Mouse (Mus musculus): ENCODE results near the gene Apaf1. TPM values are rescaled to one million over a fixed set of nuclear protein-coding genes. Genes with fewer than 3 reads are reported as not detected.

Gene Apaf1
- total and polyA plus RNA-seq, 2 experiments from 2014 or later: 5.1 to 21.8 TPM

DNA sequence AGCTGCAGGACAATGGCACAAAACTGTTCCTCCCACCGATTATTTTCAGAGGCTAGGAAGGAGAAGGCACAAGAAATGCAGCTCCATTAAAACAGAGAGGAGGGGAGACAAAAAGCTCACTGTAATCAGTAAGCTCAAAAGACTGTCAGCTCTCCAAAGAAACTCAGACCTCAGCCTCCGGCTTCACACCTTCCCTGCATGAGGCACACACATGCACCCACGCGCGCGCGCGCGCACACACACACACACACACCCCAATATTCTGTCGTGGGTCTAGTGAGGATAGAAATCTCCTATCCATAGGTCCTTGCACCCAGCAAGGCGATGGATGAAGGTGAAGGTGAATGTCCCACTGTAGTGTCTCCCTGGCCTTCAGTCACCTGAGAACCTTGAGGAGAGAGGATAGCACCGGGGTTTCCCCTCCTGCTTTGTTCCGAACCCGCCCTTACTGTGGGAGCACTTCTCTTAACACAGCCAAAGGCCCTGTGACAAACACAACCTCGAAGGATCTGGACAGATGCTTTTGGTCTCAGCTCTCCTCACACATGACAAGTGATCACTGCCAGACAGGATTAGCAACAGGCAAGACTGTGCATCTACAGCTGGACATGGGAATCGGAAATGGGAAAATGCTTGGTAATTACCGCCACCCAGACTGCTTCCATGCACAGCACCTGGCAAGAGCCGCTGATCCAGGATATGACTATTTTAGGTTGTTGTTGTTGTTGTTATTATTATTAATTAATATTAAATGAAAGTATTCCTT lies 134.8 kb downstream of the Apaf1 start:
- Histone ChIP-seq H3K4me3 (ENCODE audit: low read depth, low read length) (no peak overlapping the region), H3K36me3 (replicated peaks; ENCODE audit: control insufficient read depth, insufficient read depth, low read length) (no peaks in the 10 kb centered on the region), H3K27me3 (ENCODE audit: control insufficient read depth, insufficient read depth, low read length) (no peaks in the 10 kb centered on the region), H3K4me2 (ENCODE audit: low read depth, low read length) (no peak overlapping the region), H3K4me1 (ENCODE audit: control insufficient read depth, insufficient read depth) (no peaks in the 10 kb centered on the region), H3K9me3 (replicated peaks; ENCODE audit: control insufficient read depth, low read length) (no peaks in the 10 kb centered on the region), H3K9ac (replicated peaks; ENCODE audit: low read depth, low read length) (no peak overlapping the region), H3K27ac (ENCODE audit: low read depth) (no peak overlapping the region)
- ATAC-seq (ENCODE audit: insufficient read depth, low read depth) (no peak), DNase-seq (ENCODE audit: low spot score) (no peak)
- WGBS: 85% methylated on average over 18 of the region's 18 CpGs
- no peak for TF ChIP-seq EP300 (IDR thresholded peaks at IDR 0.05; ENCODE audit: low read depth)
- no peak for TF ChIP-seq CTCF (IDR thresholded peaks at IDR 0.05; ENCODE audit: low read depth)

DNA sequence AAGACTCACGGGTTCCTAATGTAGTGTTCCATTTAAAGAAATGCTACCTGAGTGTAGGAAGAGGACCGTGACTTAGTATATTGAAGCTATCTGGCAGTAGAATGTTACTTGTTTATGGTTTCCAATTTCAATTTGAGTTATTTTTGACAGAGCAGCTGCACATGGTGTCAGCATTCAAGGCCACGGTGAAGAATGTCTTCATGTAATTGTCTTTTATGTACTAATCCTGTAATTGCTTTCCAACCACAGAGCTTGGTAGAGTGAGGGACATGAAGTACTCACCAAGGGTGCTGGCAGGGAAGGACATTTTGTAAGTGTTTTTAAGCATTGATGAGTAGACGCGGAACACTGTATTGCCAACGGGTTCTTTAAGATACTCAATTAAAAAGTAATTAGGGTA lies 135.5 kb downstream of the Apaf1 start:
- H3K27ac ChIP-seq (ENCODE audit: low read depth): no peak overlapping the region
- H3K36me3 ChIP-seq (replicated peaks; ENCODE audit: control insufficient read depth, insufficient read depth, low read length): no peaks in the 10 kb centered on the region
- no peak for ATAC-seq (ENCODE audit: insufficient read depth, low read depth)
- no peak for DNase-seq (ENCODE audit: low spot score)
- no peaks in the 10 kb centered on the region for H3K9me3 ChIP-seq (replicated peaks; ENCODE audit: control insufficient read depth, low read length)
- no peak overlapping the region for H3K9ac ChIP-seq (replicated peaks; ENCODE audit: low read depth, low read length)
- H3K4me1 ChIP-seq (ENCODE audit: control insufficient read depth, insufficient read depth): no peaks in the 10 kb centered on the region
- no peak overlapping the region for H3K4me2 ChIP-seq (ENCODE audit: low read depth, low read length)
- 84% methylated on average over 6 of the region's 6 CpGs for WGBS
- no peak overlapping the region for H3K4me3 ChIP-seq (ENCODE audit: low read depth, low read length)
- H3K27me3 ChIP-seq (ENCODE audit: control insufficient read depth, insufficient read depth, low read length): no peaks in the 10 kb centered on the region
- TF ChIP-seq CTCF (IDR thresholded peaks at IDR 0.05; ENCODE audit: low read depth) (no peak), EP300 (IDR thresholded peaks at IDR 0.05; ENCODE audit: low read depth) (no peak)

DNA sequence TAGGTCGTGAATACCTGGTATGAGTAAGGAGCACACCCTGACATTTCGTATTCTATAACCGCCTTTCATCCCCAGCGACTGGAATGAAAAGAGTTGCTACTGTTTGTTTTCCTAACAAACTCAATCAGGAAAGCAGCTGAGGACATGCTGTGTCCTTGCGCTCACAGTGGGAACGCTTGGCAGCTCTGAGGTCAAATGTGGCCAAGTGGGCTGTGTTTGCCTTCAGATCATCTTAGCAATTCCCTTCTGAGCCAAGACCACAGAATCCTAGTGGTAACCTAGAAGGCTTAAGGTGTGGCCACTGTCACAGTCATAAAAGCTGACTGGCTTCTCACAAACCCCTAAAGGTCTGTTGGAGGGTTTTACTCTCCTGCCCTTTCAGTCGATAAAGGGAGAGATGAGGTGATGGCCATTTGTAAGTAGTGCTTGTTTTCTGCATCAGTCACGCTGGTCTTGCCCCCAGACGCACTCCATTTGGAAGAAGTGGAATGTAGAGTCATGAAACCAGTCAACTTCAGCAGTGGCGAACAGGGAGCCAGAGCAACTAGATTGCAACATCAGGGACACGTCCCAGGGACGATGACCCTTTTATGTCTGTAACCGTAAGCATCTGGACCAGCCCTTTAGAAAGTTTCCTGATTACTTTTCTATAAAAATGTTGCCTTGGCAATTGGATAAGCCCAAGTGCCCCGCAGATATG lies 140.4 kb downstream of the Apaf1 start:
- no peaks in the 10 kb centered on the region for H3K36me3 ChIP-seq (replicated peaks; ENCODE audit: control insufficient read depth, insufficient read depth, low read length)
- H3K4me3 ChIP-seq (ENCODE audit: low read depth, low read length): no peak overlapping the region
- no peak for DNase-seq (ENCODE audit: low spot score)
- 77% methylated on average over 14 of the region's 14 CpGs for WGBS
- H3K9me3 ChIP-seq (replicated peaks; ENCODE audit: control insufficient read depth, low read length): no peaks in the 10 kb centered on the region
- no peak overlapping the region for H3K4me2 ChIP-seq (ENCODE audit: low read depth, low read length)
- no peak overlapping the region for H3K9ac ChIP-seq (replicated peaks; ENCODE audit: low read depth, low read length)
- ATAC-seq (ENCODE audit: insufficient read depth, low read depth): no peak
- TF ChIP-seq CTCF (IDR thresholded peaks at IDR 0.05; ENCODE audit: low read depth) (no peak), EP300 (IDR thresholded peaks at IDR 0.05; ENCODE audit: low read depth) (no peak)
- no peaks in the 10 kb centered on the region for H3K27me3 ChIP-seq (ENCODE audit: control insufficient read depth, insufficient read depth, low read length)
- no peak overlapping the region for H3K27ac ChIP-seq (ENCODE audit: low read depth)
- H3K4me1 ChIP-seq (ENCODE audit: control insufficient read depth, insufficient read depth): no peaks in the 10 kb centered on the region

- Histone ChIP-seq H3K4me1 (ENCODE audit: control insufficient read depth, insufficient read depth) (no peaks in the 10 kb centered on the region), H3K36me3 (replicated peaks; ENCODE audit: control insufficient read depth, insufficient read depth, low read length) (no peaks in the 10 kb centered on the region), H3K9ac (replicated peaks; ENCODE audit: low read depth, low read length) (no peak overlapping the region), H3K27me3 (ENCODE audit: control insufficient read depth, insufficient read depth, low read length) (no peaks in the 10 kb centered on the region), H3K9me3 (replicated peaks; ENCODE audit: control insufficient read depth, low read length) (no peaks in the 10 kb centered on the region), H3K27ac (ENCODE audit: low read depth) (no peak overlapping the region), H3K4me3 (ENCODE audit: low read depth, low read length) (no peak overlapping the region), H3K4me2 (ENCODE audit: low read depth, low read length) (no peak overlapping the region)
- DNase-seq (ENCODE audit: low spot score): no peak
- no peak for ATAC-seq (ENCODE audit: insufficient read depth, low read depth)
- 73% methylated on average over 15 of the region's 15 CpGs for WGBS
- no peak for TF ChIP-seq CTCF (IDR thresholded peaks at IDR 0.05; ENCODE audit: low read depth)
- no peak for TF ChIP-seq EP300 (IDR thresholded peaks at IDR 0.05; ENCODE audit: low read depth)
These were observed 141.7 kb downstream of the Apaf1 start for GRCm38 (mm10) chr10:90940521-90941520.

Other genes with a start within 250 kb of the Apaf1 start
- gene Ikbip, start 170 bp upstream of the Apaf1 start, total RNA-seq (2014; rRNA removed; ENCODE audit: low replicate concordance): 21.1 and 28.6 TPM in 2 replicates
- gene Ikbip, start 170 bp upstream of the Apaf1 start, polyA plus RNA-seq (2015; fragmentation: Nextera tagmentation; extraction: Ambion mirVana): 31.0 and 31.9 TPM in 2 replicates
- 1,527 and 1,847 TPM in 2 replicates for gene Slc25a3, start 41.3 kb upstream of the Apaf1 start, total RNA-seq (2014; rRNA removed; ENCODE audit: low replicate concordance)
- 2,043 and 2,050 TPM in 2 replicates for gene Slc25a3, start 41.3 kb upstream of the Apaf1 start, polyA plus RNA-seq (2015; fragmentation: Nextera tagmentation; extraction: Ambion mirVana)
- gene Tmpo, start 98.5 kb upstream of the Apaf1 start, total RNA-seq (2014; rRNA removed; ENCODE audit: low replicate concordance): 114 and 219 TPM in 2 replicates
- 61.6 and 62.8 TPM in 2 replicates for gene Tmpo, start 98.5 kb upstream of the Apaf1 start, polyA plus RNA-seq (2015; fragmentation: Nextera tagmentation; extraction: Ambion mirVana)

All from heart, postnatal 0 days (tissue).